Mouse (Mus musculus) embryonic facial prominence, embryonic 10.5 days (tissue): ENCODE measurements around the gene Gm28539. TPM values are rescaled to one million over a fixed set of nuclear protein-coding genes. Genes with fewer than 3 reads are reported as not detected.
"Not testable (repeated sequence)": the region's sequence is repeated elsewhere in the genome, so short reads cannot be mapped to it uniquely, and the experiment has no call there.

ENCODE experiments used
- DNase-seq: peaks from one replicate; pipeline ENCODE4 v3.0.0-alpha.2; 2017; ENCODE audit warnings: low spot score
- H3K27ac ChIP-seq: fragments of 300-500 bp; sonication (generic); replicated peaks from 2 replicates; pipeline ENCODE4 v1.5.1; 2016; ENCODE audit warnings: mild to moderate bottlenecking
- H3K27me3 ChIP-seq: fragments of 300-500 bp; sonication (generic); replicated peaks from 2 replicates; pipeline ENCODE4 v1.6.1; 2016; ENCODE audit warnings: low read depth, mild to moderate bottlenecking; ENCODE audit not compliant: poor library complexity, severe bottlenecking
- H3K36me3 ChIP-seq: fragments of 300-500 bp; sonication (generic); replicated peaks from 2 replicates; pipeline ENCODE4 v1.6.1; 2016; ENCODE audit warnings: mild to moderate bottlenecking, moderate library complexity
- H3K4me1 ChIP-seq: fragments of 300-500 bp; sonication (generic); 2 replicates; pipeline ENCODE4 v1.6.1; 2016
- H3K4me3 ChIP-seq: fragments of 300-500 bp; sonication (generic); 2 replicates; pipeline ENCODE4 v1.5.1; 2016; ENCODE audit warnings: mild to moderate bottlenecking, moderate library complexity
- H3K9me3 ChIP-seq: fragments of 300-500 bp; sonication (generic); 2 replicates; pipeline ENCODE4 v1.6.1; 2016; ENCODE audit warnings: mild to moderate bottlenecking
- WGBS: fragments of 180-500 bp; shearing (Covaris S2); methylation state at CpG from one replicate; pipeline ENCODE4 v1.1.7; 2016; 5-methylcytosine and 5-hydroxymethylcytosine counted together
- polyA plus RNA-seq: library from polyadenylated mRNA; unstranded; fragments of >200 nt; fragmentation: Nextera tagmentation; extraction: Ambion mirVana; gene quantifications from 2 replicates; pipeline ENCODE4 v1.2.1, GENCODE M21; 2016

Gene Gm28539
- polyA plus RNA-seq, 1 experiment from 2014 or later, result not detected

GRCm38 (mm10) chr16:18812385-18812910 is 23.9 kb upstream of the Gm28539 start:
- H3K4me1 ChIP-seq, result peaks cover 22% of the 10 kb centered on the region
- peaks cover 58% of the 10 kb centered on the region for H3K36me3 ChIP-seq
- 3% methylated on average over 31 of the region's 31 CpGs for WGBS
- H3K4me3 ChIP-seq, result peak overlapping the region; percentile 91
- no peaks in the 10 kb centered on the region for H3K27me3 ChIP-seq
- peak overlapping the region; percentile 88 for H3K27ac ChIP-seq
- no peaks in the 10 kb centered on the region for H3K9me3 ChIP-seq
- no peak for DNase-seq

GRCm38 (mm10) chr16:18822356-18822755 is 14.0 kb upstream of the Gm28539 start:
- WGBS, result 82% methylated on average over 1 of the region's 1 CpGs
- H3K4me3 ChIP-seq, result no peak overlapping the region
- no peak overlapping the region for H3K27ac ChIP-seq
- H3K4me1 ChIP-seq, result no peaks in the 10 kb centered on the region
- H3K9me3 ChIP-seq, result no peaks in the 10 kb centered on the region
- H3K27me3 ChIP-seq, result no peaks in the 10 kb centered on the region
- DNase-seq, result no peak
- peaks cover 100% of the 10 kb centered on the region for H3K36me3 ChIP-seq

- H3K9me3 ChIP-seq, result no peaks in the 10 kb centered on the region
- H3K36me3 ChIP-seq, result peaks cover 100% of the 10 kb centered on the region
- no peak overlapping the region for H3K27ac ChIP-seq
- no peaks in the 10 kb centered on the region for H3K27me3 ChIP-seq
- H3K4me1 ChIP-seq, result no peaks in the 10 kb centered on the region
- 85% methylated on average over 4 of the region's 4 CpGs for WGBS
- no peak overlapping the region for H3K4me3 ChIP-seq
- no peak for DNase-seq
These were observed 13.5 kb upstream of the Gm28539 start for GRCm38 (mm10) chr16:18822925-18823324.

- Histone ChIP-seq H3K4me1 (no peaks in the 10 kb centered on the region), H3K9me3 (no peaks in the 10 kb centered on the region), H3K27ac (no peak overlapping the region), H3K36me3 (peaks cover 100% of the 10 kb centered on the region), H3K27me3 (no peaks in the 10 kb centered on the region), H3K4me3 (no peak overlapping the region)
- no peak for DNase-seq
- WGBS, result 91% methylated on average over 3 of the region's 3 CpGs
These were observed 7.8 kb upstream of the Gm28539 start for GRCm38 (mm10) chr16:18828630-18829029.

DNA sequence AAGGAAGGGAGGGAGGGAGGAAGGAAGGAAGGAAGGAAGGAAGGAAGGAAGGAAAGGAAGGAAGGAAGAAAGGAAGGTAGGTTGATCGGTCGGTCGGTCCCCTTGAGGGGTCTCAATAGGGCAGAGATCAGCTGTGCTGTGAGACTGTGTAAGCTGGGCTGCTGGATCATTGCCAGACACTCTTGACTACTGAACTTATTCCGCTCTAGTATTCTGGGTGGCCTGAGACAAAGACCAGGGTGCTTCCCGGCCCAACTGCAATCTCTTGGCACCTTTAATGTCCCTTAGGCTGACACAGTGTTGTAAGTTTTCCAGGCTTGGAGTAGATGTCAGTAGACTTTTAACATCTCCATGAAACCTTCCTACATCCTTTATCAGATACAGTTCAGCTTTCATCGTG is 7.3 kb upstream of the Gm28539 start:
- 90% methylated on average over 6 of the region's 6 CpGs for WGBS
- H3K36me3 ChIP-seq, result peaks cover 100% of the 10 kb centered on the region
- H3K27ac ChIP-seq, result no peak overlapping the region
- DNase-seq, result no peak
- H3K9me3 ChIP-seq, result no peaks in the 10 kb centered on the region
- no peaks in the 10 kb centered on the region for H3K27me3 ChIP-seq
- no peak overlapping the region for H3K4me3 ChIP-seq
- H3K4me1 ChIP-seq, result no peaks in the 10 kb centered on the region

- Histone ChIP-seq H3K4me1 (peaks cover 5% of the 10 kb centered on the region; the same call in 1 of the 2 replicates), H3K4me3 (no peak overlapping the region), H3K36me3 (peaks cover 80% of the 10 kb centered on the region), H3K27ac (no peak overlapping the region), H3K27me3 (no peaks in the 10 kb centered on the region), H3K9me3 (no peaks in the 10 kb centered on the region)
- WGBS, result 80% methylated on average over 2 of the region's 2 CpGs
- DNase-seq, result no peak
These were observed 2.9 kb upstream of the Gm28539 start for GRCm38 (mm10) chr16:18833486-18833885.

DNA sequence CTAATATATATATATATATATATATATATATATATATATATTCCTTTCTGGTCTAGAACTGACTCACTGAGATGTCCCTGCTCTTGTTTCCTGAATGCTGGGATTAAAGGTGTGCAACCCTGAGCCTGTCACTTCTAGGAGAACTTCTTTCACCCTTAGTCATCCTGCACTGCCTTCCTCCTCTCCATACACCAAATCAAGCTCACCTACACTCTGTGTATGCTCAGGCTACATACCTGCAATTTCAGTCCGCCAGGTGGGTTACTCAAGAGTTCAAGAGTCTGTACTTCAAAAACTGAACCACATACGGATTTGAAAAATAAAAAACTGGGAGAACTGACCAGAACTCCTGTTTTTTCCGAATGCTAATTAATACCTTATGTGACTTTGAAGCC is 314 bp upstream of the Gm28539 start:
- Histone ChIP-seq H3K36me3 (peaks cover 65% of the 10 kb centered on the region), H3K27me3 (no peaks in the 10 kb centered on the region), H3K4me3 (peak overlapping the region; percentile 95), H3K9me3 (no peaks in the 10 kb centered on the region), H3K27ac (no peak overlapping the region), H3K4me1 (peaks cover 5% of the 10 kb centered on the region; the same call in 1 of the 2 replicates)
- no peak for DNase-seq
- 21% methylated on average over 3 of the region's 3 CpGs for WGBS

GRCm38 (mm10) chr16:18838346-18838745 is 2.0 kb downstream of the Gm28539 start:
- 95% methylated on average over 4 of the region's 4 CpGs for WGBS
- DNase-seq, result no peak
- Histone ChIP-seq H3K9me3 (no peaks in the 10 kb centered on the region), H3K27me3 (no peaks in the 10 kb centered on the region), H3K4me3 (no peak overlapping the region), H3K4me1 (peaks cover 5% of the 10 kb centered on the region; the same call in 1 of the 2 replicates), H3K27ac (no peak overlapping the region), H3K36me3 (peaks cover 42% of the 10 kb centered on the region)

DNA sequence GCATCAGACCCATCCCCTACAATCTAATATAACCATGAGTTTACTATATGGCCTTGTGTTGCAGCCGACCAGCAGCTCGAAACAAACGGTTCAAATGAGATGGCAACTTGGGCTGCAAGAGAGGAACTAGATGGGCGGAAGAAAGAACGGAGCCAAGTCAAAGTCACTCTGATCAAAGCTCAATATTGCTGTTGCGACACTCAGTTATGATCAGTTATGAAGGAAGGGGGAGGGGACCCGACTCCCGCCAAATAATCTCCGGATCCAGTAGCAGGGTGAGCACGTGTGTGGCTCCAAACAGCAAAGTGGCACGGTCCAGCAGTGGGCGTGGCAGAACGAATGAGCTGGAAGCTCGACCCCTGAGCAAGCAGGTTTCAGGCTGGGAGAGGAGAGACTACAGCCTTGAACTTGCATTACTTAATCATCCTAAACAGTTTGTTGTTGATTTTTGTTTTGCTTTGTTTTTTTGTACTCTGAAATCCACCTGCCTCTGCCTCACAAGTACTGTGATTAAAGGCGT is 10.0 kb downstream of the Gm28539 start:
- WGBS, result 89% methylated on average over 15 of the region's 15 CpGs
- H3K4me3 ChIP-seq, result no peak overlapping the region
- no peak for DNase-seq

DNA sequence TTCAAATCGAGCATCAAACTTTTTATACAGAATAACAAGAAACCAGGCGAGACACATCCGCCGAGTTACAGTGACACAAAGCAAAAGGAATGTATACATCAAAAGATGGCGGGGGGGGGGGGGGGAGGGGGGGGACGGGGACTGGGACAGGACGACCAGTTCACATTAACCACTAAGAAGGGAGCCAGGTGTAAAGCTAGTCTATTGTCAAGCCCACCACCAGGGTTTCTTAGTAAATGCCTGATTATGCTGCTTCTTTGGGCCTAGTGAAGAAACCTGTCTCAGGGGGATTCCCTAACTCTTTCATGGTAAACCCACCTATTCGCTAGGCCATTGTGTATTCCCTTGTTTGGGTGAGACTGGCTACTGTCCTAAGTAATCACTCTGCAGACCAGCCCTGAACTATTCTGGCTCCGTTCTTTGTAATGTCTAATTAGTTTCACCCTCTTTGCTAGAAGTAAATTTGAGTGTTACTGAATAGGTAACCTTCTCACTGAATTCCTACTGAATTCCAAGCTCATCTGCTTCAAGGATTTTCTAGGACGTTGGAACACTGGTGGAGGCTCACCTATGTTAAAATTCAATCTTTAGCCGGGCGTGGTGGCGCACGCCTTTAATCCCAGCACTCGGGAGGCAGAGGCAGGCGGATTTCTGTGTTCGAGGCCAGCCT is 13.3 kb downstream of the Gm28539 start:
- DNase-seq, H3K9me3 ChIP-seq: not testable (repeated sequence)
- 87% methylated on average over 17 of the region's 17 CpGs for WGBS

More for the DNA sequence above, 10.0 kb downstream of the Gm28539 start:
- Histone ChIP-seq H3K36me3 (no peaks in the 10 kb centered on the region), H3K27me3 (no peaks in the 10 kb centered on the region), H3K27ac (no peak overlapping the region), H3K9me3 (no peaks in the 10 kb centered on the region; the same call in 1 of the 2 replicates), H3K4me1 (no peaks in the 10 kb centered on the region)

DNA sequence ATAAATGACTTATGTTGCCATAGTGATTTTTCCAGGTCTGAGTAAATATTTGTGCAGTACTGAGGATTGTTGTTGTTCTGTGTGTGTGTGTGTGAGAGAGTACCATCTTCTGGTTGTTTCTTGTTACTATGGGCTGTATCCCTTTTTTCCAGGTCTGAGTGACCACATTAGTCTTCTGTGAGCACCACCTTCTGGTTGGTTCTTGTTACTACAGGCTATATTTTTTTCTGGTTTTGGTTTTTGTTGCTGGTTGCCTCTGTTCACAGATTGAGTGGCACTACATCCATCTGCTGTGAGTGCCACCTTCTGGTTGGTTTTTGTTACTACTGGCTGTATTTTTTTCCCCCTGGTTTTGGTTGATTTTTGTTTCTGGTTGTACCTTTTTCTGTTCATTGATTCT is 22.2 kb downstream of the Gm28539 start:
- Histone ChIP-seq H3K27me3 (no peaks in the 10 kb centered on the region), H3K4me1 (no peaks in the 10 kb centered on the region), H3K9me3 (0 out of 2 replicates have a peak, but pooled peaks cover 4% of the 10 kb centered on the region), H3K4me3 (no peak overlapping the region), H3K36me3 (no peaks in the 10 kb centered on the region), H3K27ac (no peak overlapping the region)
- DNase-seq, result no peak

More for the DNA sequence above, 13.3 kb downstream of the Gm28539 start:
- H3K27ac ChIP-seq, H3K36me3 ChIP-seq, H3K4me1 ChIP-seq, H3K27me3 ChIP-seq, H3K4me3 ChIP-seq: not testable (repeated sequence)

DNA sequence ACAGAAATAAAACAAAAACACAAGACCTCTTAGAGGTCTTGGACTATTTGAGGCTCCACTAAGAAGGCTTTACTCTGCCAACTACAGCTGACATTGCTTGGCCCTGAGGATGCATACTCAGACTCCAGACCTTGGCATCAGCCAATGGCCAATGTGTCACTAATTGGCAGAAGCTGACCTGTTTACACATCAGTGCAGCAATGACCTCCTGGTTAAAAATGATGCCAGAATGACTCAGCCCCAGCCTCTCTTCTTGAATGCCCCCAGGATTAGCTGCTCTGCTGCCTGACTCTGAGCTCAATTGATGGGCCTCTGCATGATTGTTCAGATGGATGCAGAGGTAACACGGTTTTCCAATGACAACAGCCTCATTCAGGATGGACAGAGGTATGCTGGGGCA is 23.8 kb downstream of the Gm28539 start:
- H3K4me3 ChIP-seq, result no peak overlapping the region
- no peak for DNase-seq
- WGBS, result 73% methylated on average over 1 of the region's 1 CpGs
- 0 out of 2 replicates have a peak, but pooled peaks cover 4% of the 10 kb centered on the region for H3K9me3 ChIP-seq
- H3K36me3 ChIP-seq, result no peaks in the 10 kb centered on the region
- H3K27ac ChIP-seq, result no peak overlapping the region
- H3K27me3 ChIP-seq, result no peaks in the 10 kb centered on the region
- no peaks in the 10 kb centered on the region for H3K4me1 ChIP-seq

DNA sequence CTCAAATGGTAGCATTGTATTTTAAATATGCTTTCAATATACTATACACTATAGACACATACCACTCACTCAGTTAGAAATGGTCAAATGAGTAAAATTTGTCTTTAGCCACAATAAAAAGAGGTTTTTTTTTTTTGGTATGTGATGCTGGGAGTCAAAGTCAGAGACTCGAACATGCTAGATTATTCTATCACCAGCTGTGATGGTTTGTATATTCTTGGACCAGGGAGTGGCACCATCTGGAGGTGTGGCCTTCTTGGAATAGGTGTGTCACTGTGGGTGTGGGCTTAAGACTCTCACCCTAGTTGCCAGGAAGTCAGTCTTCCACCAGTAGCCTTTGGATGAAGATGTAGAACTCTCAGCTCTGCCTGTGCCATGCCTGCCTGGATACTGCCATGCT is 34.1 kb downstream of the Gm28539 start:
- H3K36me3 ChIP-seq, result peaks cover 47% of the 10 kb centered on the region
- not testable (repeated sequence) for H3K27ac ChIP-seq, DNase-seq, H3K4me1 ChIP-seq, H3K9me3 ChIP-seq, H3K4me3 ChIP-seq, H3K27me3 ChIP-seq
- WGBS, result 90% methylated on average over 1 of the region's 1 CpGs
